Mouse (Mus musculus) liver (tissue): ENCODE results near the gene Notch2.
A peak's percentile ranks its signal among the peaks of the same experiment; 100 is the strongest.

Experiments used
- DNase-seq: peaks from one replicate; pipeline ENCODE4 v3.0.0-alpha.2; 2020; ENCODE audit warnings: mixed read lengths

Gene Notch2

DNA sequence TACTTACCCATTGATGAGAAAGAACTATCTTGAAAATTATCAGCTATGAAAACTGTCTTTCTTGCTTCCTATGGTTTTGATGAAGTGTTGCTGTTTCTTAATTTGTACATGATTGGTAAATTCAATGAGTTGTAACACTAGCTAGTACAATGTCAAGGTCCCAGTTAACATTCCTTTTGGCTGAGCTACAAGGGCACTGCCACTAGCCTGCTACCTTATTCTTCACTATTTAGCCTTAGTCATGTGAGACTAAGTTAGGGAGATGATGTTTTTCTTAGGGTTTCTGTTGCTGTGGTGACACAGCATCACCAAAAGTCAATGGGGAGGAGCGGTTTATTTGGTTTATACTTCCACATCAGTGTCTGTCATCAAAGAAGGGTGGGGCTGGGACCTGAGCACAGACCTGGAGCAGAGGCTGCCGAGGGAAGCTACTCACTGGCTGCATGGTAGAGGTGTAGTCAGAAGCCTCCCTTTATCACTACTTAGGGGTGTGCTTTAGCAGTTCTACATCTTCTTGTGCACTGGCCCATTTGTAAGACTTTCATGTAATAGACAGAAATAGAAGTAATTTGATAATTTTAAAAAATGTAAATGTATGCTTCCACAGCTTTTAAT is 66.4 kb downstream of the Notch2 start:
- no peak for DNase-seq

GRCm38 (mm10) chr3:98080630-98081029 is 67.3 kb downstream of the Notch2 start:
- DNase-seq: no peak

DNA sequence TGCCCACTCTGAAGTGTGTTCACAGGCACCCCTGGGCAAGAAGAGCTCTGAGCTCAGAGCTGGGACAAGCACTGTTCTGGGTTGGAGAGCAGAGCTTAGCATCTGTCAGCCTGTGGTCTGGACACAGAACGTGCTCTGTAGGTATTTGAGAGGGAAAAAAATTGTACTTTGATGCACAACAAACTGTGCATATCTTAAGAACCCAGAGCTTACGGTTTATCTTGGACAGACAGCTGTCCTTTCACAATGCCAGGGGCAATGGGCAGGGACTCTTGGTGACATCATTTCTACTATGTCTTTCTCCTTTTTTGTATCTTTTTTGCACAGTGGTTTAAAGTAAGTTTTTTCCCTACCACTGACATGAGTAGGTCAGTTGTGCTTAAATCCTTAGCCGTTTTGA is 68.9 kb downstream of the Notch2 start:
- DNase-seq: peak; percentile 29

DNA sequence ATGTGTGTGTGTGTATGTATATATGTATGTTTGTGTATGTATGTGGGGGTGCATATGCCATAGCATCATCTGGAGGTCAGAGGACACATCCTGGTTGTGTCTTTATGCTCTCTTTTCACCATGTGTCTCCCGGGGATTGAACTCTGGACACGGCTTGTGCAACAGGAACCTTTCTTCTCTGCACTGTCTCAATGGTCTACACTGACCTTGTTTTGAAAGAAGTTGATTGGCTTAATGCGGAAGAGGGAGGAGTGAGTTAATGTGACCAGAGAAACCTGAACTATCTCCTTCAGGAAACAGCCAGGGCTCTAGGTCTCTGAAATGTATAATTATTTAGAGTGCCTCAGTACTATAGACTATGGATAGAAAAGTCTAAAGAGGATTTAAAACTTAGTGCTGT is 69.6 kb downstream of the Notch2 start:
- no peak for DNase-seq

DNA sequence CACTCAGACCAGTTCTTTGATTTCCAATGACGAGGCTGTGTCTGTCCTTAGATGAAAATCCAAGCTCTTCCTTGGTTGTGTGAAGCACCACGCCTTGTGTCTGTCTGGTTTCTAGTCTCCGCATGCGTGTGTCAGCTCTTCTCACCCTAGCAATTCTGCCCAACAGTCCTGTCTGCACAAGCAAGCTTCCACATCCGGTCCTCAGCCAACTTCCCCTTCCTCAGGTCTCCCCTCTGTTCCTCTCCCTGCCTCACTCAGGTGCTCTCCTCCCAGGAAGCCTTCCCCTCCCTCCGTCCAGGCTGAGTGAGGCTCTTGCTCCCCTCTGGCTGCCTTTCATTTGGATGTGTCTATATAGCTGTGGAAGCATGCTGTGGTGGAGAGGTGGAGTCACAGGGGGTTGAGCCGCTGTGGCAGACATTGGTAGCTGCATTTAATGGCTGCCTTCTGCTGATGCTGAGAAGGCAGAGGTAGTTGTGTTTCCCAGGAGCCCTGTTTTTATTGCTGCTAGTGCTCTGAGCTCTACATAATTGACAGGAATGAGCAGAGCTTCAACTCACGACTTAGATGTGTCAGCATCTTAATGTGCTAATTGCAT is 70.8 kb downstream of the Notch2 start:
- DNase-seq: no peak

- DNase-seq: no peak
These were observed 71.5 kb downstream of the Notch2 start for GRCm38 (mm10) chr3:98084870-98085269.

GRCm38 (mm10) chr3:98085812-98086268 is 72.5 kb downstream of the Notch2 start:
- DNase-seq: peak; percentile 68

DNA sequence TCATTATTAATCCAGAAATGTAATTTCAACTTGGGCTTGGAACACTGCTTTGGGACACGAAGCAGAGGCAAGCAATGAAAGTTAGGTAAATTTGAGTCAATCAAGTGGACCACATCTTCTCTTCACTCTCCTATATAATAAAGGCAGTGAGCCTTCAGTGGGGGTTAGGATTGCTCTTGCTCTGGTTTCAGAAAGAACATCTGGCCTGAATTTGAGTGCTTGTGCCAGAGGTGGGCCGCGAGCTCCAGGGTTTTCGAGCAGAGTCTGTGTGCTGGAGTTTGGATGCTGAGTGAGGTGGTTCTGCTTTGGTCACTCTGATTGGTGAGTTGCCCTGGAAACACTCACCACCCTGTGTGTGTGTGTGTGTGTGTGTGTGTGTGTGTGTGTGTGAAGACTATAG is 73.1 kb downstream of the Notch2 start:
- DNase-seq: no peak

GRCm38 (mm10) chr3:98086860-98087259 is 73.5 kb downstream of the Notch2 start:
- no peak for DNase-seq

DNA sequence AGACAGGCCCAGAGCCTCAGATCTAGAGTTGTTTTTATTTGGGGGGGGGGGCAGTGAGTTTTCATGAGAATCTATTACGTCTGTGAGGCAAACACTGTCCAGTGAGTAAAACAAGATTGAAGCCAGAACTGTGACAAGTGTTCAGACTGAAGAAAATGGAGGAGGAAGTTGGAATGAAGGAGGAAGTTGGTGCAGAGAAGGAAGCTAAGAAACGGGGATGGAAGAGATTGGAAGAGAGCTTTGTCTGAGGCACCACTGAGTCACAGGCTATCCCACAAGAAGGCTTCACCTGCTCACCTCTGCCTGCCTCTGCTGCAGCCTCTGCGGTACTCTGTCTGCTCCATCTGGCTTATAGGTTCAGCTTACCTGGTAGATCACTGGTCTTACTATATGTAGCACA is 74.2 kb downstream of the Notch2 start:
- DNase-seq: no peak

DNA sequence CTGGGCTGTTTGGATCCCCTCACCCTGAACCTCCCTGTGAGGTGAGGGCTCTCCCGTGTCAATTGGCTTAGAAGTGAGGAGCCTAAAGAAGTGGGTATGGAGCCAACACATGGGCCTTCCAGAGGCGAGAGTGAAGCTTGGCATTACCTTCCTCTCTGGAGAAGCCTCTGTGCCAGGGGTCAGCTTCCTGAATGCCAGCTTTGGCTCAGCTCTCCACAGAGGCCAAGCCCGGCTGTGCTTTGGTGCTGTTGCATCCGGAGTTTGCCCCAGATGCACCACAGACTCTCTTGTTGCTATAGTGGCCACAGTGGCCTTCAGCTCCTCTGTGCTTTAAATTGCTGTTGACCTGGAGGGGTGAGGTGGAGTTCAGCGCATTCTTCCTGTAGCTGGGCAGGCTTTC is 76.4 kb downstream of the Notch2 start:
- DNase-seq: no peak

DNA sequence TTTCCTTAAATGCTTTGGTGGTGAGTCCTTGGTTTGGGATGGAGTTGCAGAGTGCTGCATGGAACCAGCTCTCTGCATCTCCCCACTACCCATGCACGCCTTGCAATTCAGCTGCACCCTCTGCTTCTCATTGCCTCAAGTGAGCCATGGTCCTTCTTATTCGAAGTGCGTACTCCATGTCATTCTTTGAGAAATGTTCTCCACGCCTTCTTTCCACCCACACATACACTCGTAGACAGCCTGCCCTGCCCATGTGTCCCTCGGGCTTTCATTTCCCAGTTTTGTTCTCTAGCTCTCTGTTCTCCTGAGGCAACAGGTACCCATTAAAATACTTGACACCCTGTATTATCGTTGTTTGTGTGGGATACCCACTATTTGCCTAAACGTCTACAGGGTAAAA is 76.8 kb downstream of the Notch2 start:
- no peak for DNase-seq

DNA sequence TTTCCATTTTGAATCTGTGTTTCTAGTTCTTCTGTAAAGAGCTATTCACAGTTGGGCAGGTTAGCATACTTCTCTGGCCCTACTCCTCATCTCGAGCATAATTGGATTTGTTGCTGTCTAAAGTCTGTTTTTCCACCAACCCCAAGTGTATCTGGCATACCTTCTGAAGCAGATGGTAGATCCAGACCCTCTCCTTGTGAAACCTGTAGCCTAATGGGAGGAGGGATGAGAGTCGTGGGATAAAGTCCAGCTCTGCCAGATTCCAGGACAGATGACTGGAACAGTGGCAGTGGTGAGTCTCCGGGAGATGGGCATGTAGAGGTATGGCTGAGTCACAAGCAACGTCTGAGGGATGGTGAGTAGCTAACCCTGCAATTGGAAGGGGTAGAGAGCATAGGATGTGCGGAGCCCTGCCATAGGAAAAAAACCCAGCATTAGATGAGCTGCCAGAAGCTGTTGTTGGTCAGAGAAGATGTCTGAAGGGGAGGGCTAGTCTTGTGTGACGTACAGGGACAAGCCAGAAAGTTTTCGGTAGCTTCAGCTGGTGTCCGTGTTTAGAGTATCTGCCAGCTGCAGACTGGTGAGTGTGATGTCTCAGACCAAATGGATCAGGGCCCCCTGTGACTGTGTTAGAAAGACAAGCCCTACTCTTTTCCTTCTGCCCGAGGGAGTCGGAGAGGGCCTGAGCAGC is 79.5 kb downstream of the Notch2 start:
- no peak for DNase-seq

DNA sequence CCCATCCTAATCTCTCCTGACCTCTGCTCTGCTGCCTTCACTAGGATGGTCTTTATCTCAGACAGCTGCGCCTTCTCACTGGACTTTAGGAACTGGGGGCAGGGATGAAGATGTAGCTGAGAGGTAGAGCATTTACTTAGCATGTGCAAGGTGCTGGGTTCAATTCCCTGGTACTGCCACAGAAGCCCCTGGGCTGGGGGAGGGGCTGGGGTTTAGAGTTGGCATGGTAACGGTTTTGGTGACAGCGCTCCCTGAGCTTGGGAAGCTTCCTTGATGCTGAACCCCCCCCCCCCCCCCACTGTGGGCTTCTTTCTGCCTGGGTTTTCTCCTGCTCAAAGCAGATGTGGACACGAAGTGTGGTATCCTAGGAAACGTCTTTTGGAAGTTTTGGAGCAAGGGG is 80.6 kb downstream of the Notch2 start:
- DNase-seq: no peak

- DNase-seq: no peak
These were observed 81.6 kb downstream of the Notch2 start for GRCm38 (mm10) chr3:98094629-98095583.

DNA sequence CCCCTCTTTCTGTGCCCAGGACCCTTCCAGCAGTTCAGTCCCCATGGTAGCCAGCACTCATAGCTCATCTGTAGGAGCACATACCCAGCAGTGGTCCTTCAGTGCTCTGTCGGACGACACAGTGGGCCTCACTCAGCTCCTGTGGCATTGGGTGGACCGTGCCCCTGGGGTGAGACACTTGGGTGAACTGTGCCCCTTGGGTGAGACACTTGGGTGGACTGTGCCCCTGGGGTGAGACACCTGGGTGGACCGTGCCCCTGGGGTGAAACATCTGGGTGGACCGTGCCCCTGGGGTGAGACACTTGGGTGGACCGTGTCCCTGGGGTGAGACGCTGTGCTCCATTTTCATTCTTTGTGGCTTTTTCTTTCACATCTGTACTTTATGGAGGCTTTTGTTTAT is 83.7 kb downstream of the Notch2 start:
- no peak for DNase-seq

DNA sequence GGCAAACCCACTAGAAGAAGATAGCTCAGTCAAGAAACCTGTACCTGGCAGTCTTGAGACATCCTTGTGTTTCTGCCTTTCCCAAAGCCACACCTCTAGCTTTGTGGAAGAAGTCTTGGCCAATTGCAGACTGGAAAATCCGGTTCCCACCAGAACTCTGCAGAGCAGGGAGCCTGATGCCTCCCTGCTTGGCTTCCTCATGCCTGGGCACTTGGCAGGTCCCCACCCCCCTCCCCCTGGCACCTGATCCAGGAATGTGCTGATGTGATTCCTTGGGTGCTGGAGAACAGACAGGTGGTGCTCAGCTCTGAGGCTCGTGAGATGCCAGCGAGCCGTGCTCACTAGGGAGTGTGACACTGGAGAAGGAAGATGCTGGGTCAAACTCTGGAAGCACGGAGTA is 85.3 kb downstream of the Notch2 start:
- DNase-seq: no peak

DNA sequence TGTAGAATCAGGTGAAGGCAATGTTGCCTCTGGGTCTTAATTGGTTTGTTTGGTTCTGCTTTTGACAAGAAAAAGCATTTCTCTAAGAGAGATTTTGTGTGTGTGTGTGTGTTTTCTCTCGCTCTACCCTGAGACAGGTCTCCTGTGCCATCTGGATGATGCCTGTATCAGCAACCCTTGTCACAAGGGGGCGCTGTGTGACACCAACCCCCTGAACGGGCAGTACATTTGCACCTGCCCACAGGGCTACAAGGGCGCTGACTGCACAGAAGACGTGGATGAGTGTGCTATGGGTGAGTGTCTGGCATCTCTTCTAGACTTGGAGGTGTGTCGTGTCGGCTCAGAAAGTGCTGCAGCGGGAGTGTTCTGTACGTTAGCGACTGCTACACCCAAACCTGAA is 86.0 kb downstream of the Notch2 start:
- peak; percentile 55 for DNase-seq

DNA sequence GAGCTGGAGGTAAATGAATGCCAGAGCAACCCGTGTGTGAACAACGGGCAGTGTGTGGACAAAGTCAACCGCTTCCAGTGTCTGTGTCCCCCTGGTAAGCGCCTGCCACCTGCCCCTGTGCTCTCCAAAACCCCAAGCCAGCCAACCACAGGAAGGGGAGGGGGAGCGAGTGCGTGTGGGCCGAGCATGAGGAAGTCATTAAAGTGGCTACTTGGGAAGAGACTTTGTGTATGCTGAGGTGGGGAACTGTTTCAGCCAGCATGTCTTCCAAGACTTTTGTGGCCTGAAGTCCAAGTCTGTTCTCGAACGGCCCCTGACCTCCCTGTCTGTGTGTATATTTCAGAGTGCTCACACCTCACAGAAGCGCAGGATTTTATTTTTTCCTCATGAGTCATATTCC is 88.2 kb downstream of the Notch2 start:
- DNase-seq: no peak

DNA sequence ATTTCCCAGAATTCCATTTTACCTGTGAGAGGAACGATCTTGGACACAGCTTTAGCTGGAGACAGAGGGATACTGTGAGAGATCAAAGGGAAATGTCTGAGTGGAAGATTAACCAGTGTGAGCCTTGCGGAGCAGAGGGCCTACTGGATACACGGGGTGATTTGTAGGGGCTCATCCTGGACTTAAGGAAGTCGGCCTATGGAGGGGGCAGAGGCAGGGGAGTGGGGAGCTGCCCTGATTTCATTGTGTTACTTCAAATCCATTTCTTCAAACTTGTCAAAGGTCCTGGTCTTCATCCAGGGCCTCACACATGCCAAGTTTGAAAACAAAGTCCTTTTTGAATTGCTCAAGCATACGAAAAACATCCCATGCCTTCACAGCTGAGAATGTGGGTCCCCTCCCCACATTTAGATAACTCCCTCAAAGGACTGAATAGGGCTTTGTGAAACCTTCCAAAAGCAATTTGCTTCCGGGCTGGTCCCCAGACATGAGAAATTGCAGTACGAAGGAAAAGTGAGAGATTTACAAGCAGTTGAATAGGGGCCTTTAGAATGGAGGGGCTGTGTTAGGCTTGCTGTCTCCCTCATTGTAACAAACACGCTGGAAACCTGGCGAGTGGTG is 91.6 kb downstream of the Notch2 start:
- no peak for DNase-seq

DNA sequence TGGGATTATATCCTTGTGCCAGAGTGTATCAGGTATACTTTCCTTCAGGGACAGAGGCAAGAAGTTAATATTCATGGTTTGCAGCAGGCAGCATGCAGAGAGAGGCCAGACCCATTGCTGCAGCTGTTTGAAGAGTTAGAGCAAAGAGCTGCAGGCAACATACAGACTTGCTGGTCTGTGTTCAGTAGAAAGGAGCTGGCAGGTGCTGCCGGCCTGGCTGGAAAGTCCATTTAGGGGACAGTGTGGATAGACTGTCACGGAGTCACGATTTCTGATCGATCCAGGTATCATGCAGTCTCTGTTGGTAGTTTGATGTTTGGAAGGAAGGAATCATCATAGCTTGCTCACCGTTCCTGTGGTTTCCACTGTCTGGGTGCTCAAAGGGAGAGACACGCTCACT is 92.2 kb downstream of the Notch2 start:
- DNase-seq: no peak

GRCm38 (mm10) chr3:98106115-98106514 is 92.8 kb downstream of the Notch2 start:
- no peak for DNase-seq
